ENCODE assay signal across 15 mouse cellular contexts in genomic region chr6:125737511-125738285, GRCm38 (mm10). TPM values are rescaled to one million over a fixed set of nuclear protein-coding genes. Genes with fewer than 3 reads are reported as not detected.
A peak's percentile ranks its signal among the peaks of the same experiment; 100 is the strongest.
DNase-seq lines count a peak whose midpoint lies in the region; ATAC-seq and TF ChIP-seq lines count a peak whose summit lies in the region.
"Had no signal": no experiment of that assay in that cellular context is flagged by ENCODE, and none has a peak within 500 bp of the region (broad histone marks: within the 10 kb centered on the region; RNA-seq: fewer than 3 reads in every experiment).

No protein-coding gene starts in this region.

- H3K4me2 ChIP-seq in forebrain, embryonic 14.5 days (ENCODE audit: low read length): no peak overlapping the region
- no peak overlapping the region for H3K4me2 ChIP-seq in midbrain, embryonic 11.5 days
- no peak overlapping the region for H3K4me2 ChIP-seq in midbrain, embryonic 13.5 days (replicated peaks)
- no peak overlapping the region for H3K4me2 ChIP-seq in midbrain, embryonic 15.5 days
- H3K4me2 ChIP-seq: lung, embryonic 15.5 days had no signal

- H3K36me3 ChIP-seq in forebrain, embryonic 14.5 days (ENCODE audit: control insufficient read depth, insufficient read depth, low read length): no peaks in the 10 kb centered on the region
- H3K36me3 ChIP-seq in forebrain, embryonic 10.5 days (replicated peaks): no peaks in the 10 kb centered on the region
- H3K36me3 ChIP-seq in midbrain, embryonic 11.5 days (ENCODE audit: control insufficient read depth, insufficient read depth, low read length): no peaks in the 10 kb centered on the region
- H3K36me3 ChIP-seq in midbrain, embryonic 13.5 days: no peaks in the 10 kb centered on the region
- no peaks in the 10 kb centered on the region for H3K36me3 ChIP-seq in midbrain, embryonic 15.5 days (replicated peaks)
- H3K36me3 ChIP-seq: lung, embryonic 15.5 days had no signal

- H3K9ac ChIP-seq in forebrain, embryonic 14.5 days (ENCODE audit: low read length): no peak overlapping the region
- H3K9ac ChIP-seq in midbrain, embryonic 11.5 days (ENCODE audit: low read length): no peak overlapping the region
- no peak overlapping the region for H3K9ac ChIP-seq in midbrain, embryonic 13.5 days (replicated peaks)
- no peak overlapping the region for H3K9ac ChIP-seq in midbrain, embryonic 15.5 days
- H3K9ac ChIP-seq: lung, embryonic 15.5 days had no signal

- peaks cover 5% of the 10 kb centered on the region; the same call in 1 of the 2 replicates for H3K4me1 ChIP-seq in forebrain, embryonic 14.5 days (ENCODE audit: control insufficient read depth, insufficient read depth, low read length)
- H3K4me1 ChIP-seq in forebrain, embryonic 10.5 days: peaks cover 7% of the 10 kb centered on the region
- H3K4me1 ChIP-seq in midbrain, embryonic 11.5 days (ENCODE audit: control insufficient read depth, insufficient read depth, low read length): no peaks in the 10 kb centered on the region
- H3K4me1 ChIP-seq in midbrain, embryonic 13.5 days (replicated peaks): peaks cover 10% of the 10 kb centered on the region; the same call in 1 of the 2 replicates
- H3K4me1 ChIP-seq in midbrain, embryonic 15.5 days: no peaks in the 10 kb centered on the region
- H3K4me1 ChIP-seq: lung, embryonic 15.5 days had no signal

- H3K4me3 ChIP-seq in forebrain, embryonic 14.5 days (ENCODE audit: low read depth, low read length): no peak overlapping the region
- H3K4me3 ChIP-seq in forebrain, embryonic 10.5 days: no peak overlapping the region
- no peak overlapping the region for H3K4me3 ChIP-seq in midbrain, embryonic 11.5 days (ENCODE audit: low read depth, low read length)
- H3K4me3 ChIP-seq in midbrain, embryonic 13.5 days (replicated peaks): no peak overlapping the region
- no peak overlapping the region for H3K4me3 ChIP-seq in midbrain, embryonic 15.5 days
- H3K4me3 ChIP-seq: gastrocnemius, adult 2 months; lung, embryonic 15.5 days had no signal

- H3K9me3 ChIP-seq in forebrain, embryonic 14.5 days (replicated peaks; ENCODE audit: control insufficient read depth, low read length): no peaks in the 10 kb centered on the region
- no peaks in the 10 kb centered on the region for H3K9me3 ChIP-seq in forebrain, embryonic 10.5 days
- H3K9me3 ChIP-seq in midbrain, embryonic 11.5 days (ENCODE audit: control insufficient read depth, low read length): no peaks in the 10 kb centered on the region
- no peaks in the 10 kb centered on the region for H3K9me3 ChIP-seq in midbrain, embryonic 13.5 days
- no peaks in the 10 kb centered on the region for H3K9me3 ChIP-seq in midbrain, embryonic 15.5 days
- H3K9me3 ChIP-seq: lung, embryonic 15.5 days had no signal

- WGBS in forebrain, embryonic 14.5 days: 21% methylated on average over 11 of the region's 11 CpGs
- 61% methylated on average over 11 of the region's 11 CpGs for WGBS in forebrain, embryonic 10.5 days
- 53% methylated on average over 11 of the region's 11 CpGs for WGBS in midbrain, embryonic 11.5 days
- 42% methylated on average over 11 of the region's 11 CpGs for WGBS in midbrain, embryonic 13.5 days
- WGBS in midbrain, embryonic 15.5 days: 29% methylated on average over 11 of the region's 11 CpGs

- peak; percentile 68 for DNase-seq in forebrain, embryonic 14.5 days (ENCODE audit: low spot score)
- DNase-seq in forebrain, embryonic 10.5 days (ENCODE audit: extremely low spot score, low spot score): no peak
- peak; percentile 78 for DNase-seq in midbrain, embryonic 11.5 days (ENCODE audit: low spot score, missing footprints)
- DNase-seq in brain, embryonic 14.5 days (ENCODE audit: low read depth): peak; percentile 81
- DNase-seq in urinary bladder, adult 18-20 months (ENCODE audit: low spot score in 2 of 2): no peak
- no peak for DNase-seq in kidney, postnatal 25 days
- DNase-seq: gastrocnemius, adult 2 months; kidney, postnatal 36 days; spleen, adult 18-20 months; thymus, postnatal 14 days had no signal

- no peaks in the 10 kb centered on the region for H3K27me3 ChIP-seq in forebrain, embryonic 14.5 days (replicated peaks; ENCODE audit: control insufficient read depth, insufficient read depth, low read length)
- H3K27me3 ChIP-seq in forebrain, embryonic 10.5 days (ENCODE audit: poor library complexity, severe bottlenecking): no peaks in the 10 kb centered on the region
- H3K27me3 ChIP-seq in midbrain, embryonic 11.5 days (ENCODE audit: control insufficient read depth, insufficient read depth, low read length): no peaks in the 10 kb centered on the region
- no peaks in the 10 kb centered on the region for H3K27me3 ChIP-seq in midbrain, embryonic 13.5 days
- H3K27me3 ChIP-seq in midbrain, embryonic 15.5 days (replicated peaks): no peaks in the 10 kb centered on the region
- H3K27me3 ChIP-seq: lung, embryonic 15.5 days had no signal

- H3K27ac ChIP-seq in forebrain, embryonic 14.5 days (ENCODE audit: low read depth, low read length): peak overlapping the region; percentile 30; the same call in 1 of the 2 replicates
- no peak overlapping the region for H3K27ac ChIP-seq in forebrain, embryonic 10.5 days
- no peak overlapping the region for H3K27ac ChIP-seq in midbrain, embryonic 11.5 days (ENCODE audit: low read depth, low read length)
- no peak overlapping the region for H3K27ac ChIP-seq in midbrain, embryonic 13.5 days
- H3K27ac ChIP-seq in midbrain, embryonic 15.5 days: no peak overlapping the region
- H3K27ac ChIP-seq: gastrocnemius, adult 2 months; lung, embryonic 15.5 days had no signal

- no peak for TF ChIP-seq CTCF in brain, embryonic 14.5 days (IDR thresholded peaks at IDR 0.05; ENCODE audit: borderline replicate concordance, extremely low read depth, insufficient read depth, insufficient read length)

- TF ChIP-seq POLR2A in brain, embryonic 14.5 days (IDR thresholded peaks at IDR 0.05; ENCODE audit: borderline replicate concordance, extremely low read depth, insufficient read depth, insufficient read length, poor library complexity, severe bottlenecking): no peak

- no peak for ATAC-seq in forebrain, embryonic 14.5 days
- no peak for ATAC-seq in midbrain, embryonic 11.5 days (ENCODE audit: low FRiP score)
- no peak for ATAC-seq in midbrain, embryonic 13.5 days
- ATAC-seq in midbrain, embryonic 15.5 days (replicated peaks): peak; percentile 62; the same call in 1 of the 2 replicates
- ATAC-seq: intestine, postnatal 0 days had no signal

RNA-seq across cellular contexts. Expression of gene Ano2, which starts 47.5 kb away (rescaled TPM):
- polyA plus RNA-seq in forebrain, embryonic 14.5 days (2014; fragmentation: Nextera tagmentation; extraction: Ambion mirVana): 0.07 and 0.10 TPM in 2 replicates
- 0.12 and 0.23 TPM in 2 replicates for polyA plus RNA-seq in forebrain, embryonic 10.5 days (2016; fragmentation: Nextera tagmentation; extraction: Ambion mirVana)
- polyA plus RNA-seq in midbrain, embryonic 11.5 days (2014; fragmentation: Nextera tagmentation; extraction: Ambion mirVana): 0.25 and 0.31 TPM in 2 replicates
- polyA plus RNA-seq in midbrain, embryonic 13.5 days (2015; fragmentation: Nextera tagmentation; extraction: Ambion mirVana): 0.23 and 0.24 TPM in 2 replicates
- polyA plus RNA-seq in brain, embryonic 14.5 days (2012; rRNA removed): 0.18 and 0.24 TPM in 2 replicates
- polyA plus RNA-seq in midbrain, embryonic 15.5 days (2015; fragmentation: Nextera tagmentation; extraction: Ambion mirVana): 0.19 and 0.34 TPM in 2 replicates
- polyA plus RNA-seq: liver, adult 2 months had no signal

Comparison
In these comparisons a context has a peak if more than half of its experiments do, and no peak if none do; other contexts are left out.
1. DNase-seq: peak in forebrain, embryonic 14.5 days (single experiment), midbrain, embryonic 11.5 days (single experiment) and brain, embryonic 14.5 days (single experiment); none in forebrain, embryonic 10.5 days (single experiment), urinary bladder, adult 18-20 months (0 of 2) and kidney, postnatal 25 days (0 of 2).